7 mouse cellular contexts compared by ENCODE assay signal in the genomic region with DNA sequence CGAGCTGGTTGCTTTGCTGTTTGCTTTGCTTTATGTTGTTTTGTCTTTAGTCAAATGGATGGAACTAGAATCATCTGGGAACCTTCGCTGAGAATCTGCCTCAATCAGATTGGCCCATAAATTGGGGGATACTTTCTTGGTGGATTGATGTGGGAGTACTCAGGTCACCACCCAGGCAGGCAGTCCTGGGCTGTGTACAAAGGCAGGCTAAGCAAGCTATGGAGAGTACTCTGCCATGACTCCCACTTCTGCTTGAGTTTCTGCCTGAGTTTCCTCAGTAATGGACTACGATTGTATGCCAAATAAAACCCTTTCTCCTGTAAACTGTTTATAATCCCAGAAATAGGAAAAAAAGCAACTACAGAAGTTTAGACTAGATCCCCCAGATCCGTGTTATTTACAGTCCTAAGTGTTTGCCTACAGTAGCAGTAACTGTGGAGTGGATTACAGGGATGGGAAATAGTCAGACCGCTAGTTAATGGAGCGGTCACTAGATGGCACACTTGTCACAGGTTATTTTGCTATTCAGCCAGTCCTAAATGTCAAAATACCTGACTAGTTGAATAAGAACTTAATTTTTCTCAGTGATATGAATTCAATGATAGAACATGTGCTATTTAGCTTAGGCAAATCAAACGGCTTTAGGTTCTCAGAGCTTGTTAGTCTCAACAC. TPM values are rescaled to one million over a fixed set of nuclear protein-coding genes. Genes with fewer than 3 reads are reported as not detected.
A peak's percentile ranks its signal among the peaks of the same experiment; 100 is the strongest.
DNase-seq lines count a peak whose midpoint lies in the region; ATAC-seq and TF ChIP-seq lines count a peak whose summit lies in the region.

No protein-coding gene starts in this region.

- WGBS in intestine, postnatal 0 days = 29% methylated on average over 7 of the region's 7 CpGs

- H3K36me3 ChIP-seq in intestine, postnatal 0 days (ENCODE audit: control insufficient read depth, insufficient read depth) = no peaks in the 10 kb centered on the region

- H3K27me3 ChIP-seq in intestine, postnatal 0 days (replicated peaks; ENCODE audit: control insufficient read depth, insufficient read depth, low read length) = no peaks in the 10 kb centered on the region

- TF ChIP-seq CTCF in intestine, postnatal 0 days (IDR thresholded peaks at IDR 0.05; ENCODE audit: low read depth) = peak; percentile 77

- ATAC-seq in intestine, postnatal 0 days = no peak

- no peak overlapping the region for H3K27ac ChIP-seq in intestine, postnatal 0 days (ENCODE audit: low read depth, low read length)

- no peak overlapping the region for H3K4me2 ChIP-seq in intestine, postnatal 0 days (replicated peaks; ENCODE audit: low read depth)

- intact Hi-C loops in left cerebral cortex, postnatal 25 days (cut with DNase I) = loop anchor here (2.0 to 5.0 kb wide), 3 partner anchors 344 to 559 kb away; partner anchors contain the start of gene Npr3

- DNase-seq in left cerebral cortex, postnatal 25 days (ENCODE audit: low spot score in 2 of 2) = peak; percentile 20 to 39
- no peak for DNase-seq in left cerebral cortex, adult 8-10 months (ENCODE audit: low spot score in 2 of 2)
- peak; percentile 50 for DNase-seq in MEL-GATA-1-ER (ENCODE audit: extremely low read depth, low read depth)
- peak; percentile 77 for DNase-seq in embryo, embryonic 10 days (ENCODE audit: low spot score)
- DNase-seq in naive thymus-derived CD4-positive, alpha-beta T cell, adult 2 months (ENCODE audit: low read depth) = peak; percentile 70
- no peak for DNase-seq in testis, postnatal 10 days (ENCODE audit: low spot score)

- no peaks in the 10 kb centered on the region for H3K4me1 ChIP-seq in intestine, postnatal 0 days (replicated peaks; ENCODE audit: control insufficient read depth, insufficient read depth, low read length)

- H3K9ac ChIP-seq in intestine, postnatal 0 days (ENCODE audit: low read depth, low read length) = no peak overlapping the region

- no peaks in the 10 kb centered on the region for H3K9me3 ChIP-seq in intestine, postnatal 0 days (ENCODE audit: control insufficient read depth)

- H3K4me3 ChIP-seq in intestine, postnatal 0 days (ENCODE audit: low read depth, low read length) = no peak overlapping the region

RNA-seq across cellular contexts. Expression of gene Tars, which starts 8.8 kb away (rescaled TPM):
- total RNA-seq in left cerebral cortex, postnatal 25 days (2021) = 10 to 100 TPM; 27.6 to 32.8 TPM
- total RNA-seq in left cerebral cortex, adult 8-10 months (2022) = 10 to 100 TPM; 24.1 to 29.9 (median 27.8) TPM
- 29.1 and 31.6 TPM in 2 replicates for polyA plus RNA-seq in intestine, postnatal 0 days (2015; fragmentation: Nextera tagmentation; extraction: Ambion mirVana)

Comparison
In these comparisons a context has a peak if more than half of its experiments do, and no peak if none do; other contexts are left out.
1. DNase-seq: peak in left cerebral cortex, postnatal 25 days (2 of 2), MEL-GATA-1-ER (single experiment), embryo, embryonic 10 days (single experiment) and naive thymus-derived CD4-positive, alpha-beta T cell, adult 2 months (single experiment); none in left cerebral cortex, adult 8-10 months (0 of 2) and testis, postnatal 10 days (single experiment).